Mouse (Mus musculus) lung, adult 18-20 months (tissue): ENCODE measurements around the gene Gm21897.
"Not testable (repeated sequence)": the region's sequence is repeated elsewhere in the genome, so short reads cannot be mapped to it uniquely, and the experiment has no call there.

Experiments
- DNase-seq, 2 experiments: peaks; one replicate each; pipeline ENCODE4 v3.0.0; 2022; ENCODE audit warnings: mixed read lengths in 2 of 2

Gene Gm21897

GRCm38 (mm10) chr16:15317158-15317557 lies at the start of gene Gm21897:
Gm21897 (plus strand) TSS chr16:15317458.
- DNase-seq: not testable (repeated sequence)

- DNase-seq: no peak
These were observed 45.0 kb upstream of the Gm21897 start for GRCm38 (mm10) chr16:15272291-15272690.

- DNase-seq: no peak
These were observed 39.8 kb upstream of the Gm21897 start for GRCm38 (mm10) chr16:15277461-15277860.

GRCm38 (mm10) chr16:15293041-15293440 lies 24.2 kb upstream of the Gm21897 start:
- no peak for DNase-seq

- no peak for DNase-seq
These were observed 23.0 kb upstream of the Gm21897 start for GRCm38 (mm10) chr16:15294289-15294688.

GRCm38 (mm10) chr16:15294911-15295659 lies 22.2 kb upstream of the Gm21897 start:
- DNase-seq: peak in 1 of 2 experiments; percentile 7

GRCm38 (mm10) chr16:15334526-15334925 lies 17.3 kb downstream of the Gm21897 start:
- DNase-seq: no peak

GRCm38 (mm10) chr16:15339051-15339450 lies 21.8 kb downstream of the Gm21897 start:
- DNase-seq: peak; percentile 26 to 48

GRCm38 (mm10) chr16:15346045-15346444 lies 28.8 kb downstream of the Gm21897 start:
- peak in 1 of 2 experiments; percentile 13 for DNase-seq

- no peak for DNase-seq
These were observed 32.1 kb downstream of the Gm21897 start for GRCm38 (mm10) chr16:15349381-15349780.

GRCm38 (mm10) chr16:15351301-15351700 lies 34.0 kb downstream of the Gm21897 start:
- no peak for DNase-seq

- DNase-seq: peak in 1 of 2 experiments; percentile 35
These were observed 35.1 kb downstream of the Gm21897 start for GRCm38 (mm10) chr16:15352320-15352719.

GRCm38 (mm10) chr16:15354901-15355300 lies 37.6 kb downstream of the Gm21897 start:
- DNase-seq: no peak

GRCm38 (mm10) chr16:15355339-15355738 lies 38.1 kb downstream of the Gm21897 start:
- no peak for DNase-seq

- no peak for DNase-seq
These were observed 40.5 kb downstream of the Gm21897 start for GRCm38 (mm10) chr16:15357766-15358165.

- no peak for DNase-seq
These were observed 42.0 kb downstream of the Gm21897 start for GRCm38 (mm10) chr16:15359110-15359782.

GRCm38 (mm10) chr16:15360825-15361224 lies 43.6 kb downstream of the Gm21897 start:
- no peak for DNase-seq
